In the genomic region with DNA sequence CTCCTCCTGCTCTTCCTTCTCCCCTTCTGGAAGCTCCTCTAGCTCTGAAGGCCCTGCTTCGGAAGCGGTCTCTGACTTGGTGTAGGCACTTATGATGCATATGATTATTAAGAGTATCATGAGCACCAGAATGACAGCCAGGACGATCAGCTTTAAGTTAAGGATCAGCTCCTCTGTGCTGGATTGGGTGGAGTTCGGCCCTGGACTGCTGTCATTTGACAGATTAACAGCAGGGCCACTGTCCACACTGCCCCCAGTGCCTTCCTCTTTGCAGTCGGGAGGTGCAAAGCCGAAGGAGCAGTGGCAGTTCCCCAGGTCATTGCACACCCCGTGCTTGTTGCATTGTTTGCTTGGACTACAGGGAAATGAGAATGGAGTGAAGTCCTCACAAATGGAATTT, we compare ENCODE assay signal across 27 mouse cellular contexts. TPM values are rescaled to one million over a fixed set of nuclear protein-coding genes. Genes with fewer than 3 reads are reported as not detected.
DNase-seq lines count a peak whose midpoint lies in the region; ATAC-seq lines count a peak whose summit lies in the region.
"Had no signal": no experiment of that assay in that cellular context is flagged by ENCODE, and none has a peak within 500 bp of the region (broad histone marks: within the 10 kb centered on the region; RNA-seq: fewer than 3 reads in every experiment).

No protein-coding gene starts in this region.

- H3K9me3 ChIP-seq in liver, embryonic 11.5 days (ENCODE audit: control insufficient read depth, low read length) = no peaks in the 10 kb centered on the region
- H3K9me3 ChIP-seq: embryonic facial prominence, embryonic 12.5 days; hindbrain, embryonic 10.5 days; midbrain, embryonic 13.5 days; neural tube, embryonic 13.5 days; stomach, embryonic 15.5 days had no signal

- peak overlapping the region; percentile 28; the same call in 1 of the 2 replicates for H3K4me2 ChIP-seq in liver, embryonic 11.5 days
- H3K4me2 ChIP-seq: embryonic facial prominence, embryonic 12.5 days; midbrain, embryonic 13.5 days; neural tube, embryonic 13.5 days; stomach, embryonic 15.5 days had no signal

- H3K27me3 ChIP-seq in liver, embryonic 11.5 days (replicated peaks; ENCODE audit: control insufficient read depth, insufficient read depth, low read length) = no peaks in the 10 kb centered on the region
- H3K27me3 ChIP-seq: embryonic facial prominence, embryonic 12.5 days; midbrain, embryonic 13.5 days; neural tube, embryonic 13.5 days; stomach, embryonic 15.5 days had no signal

- peaks cover 9% of the 10 kb centered on the region for H3K4me1 ChIP-seq in liver, embryonic 11.5 days (replicated peaks; ENCODE audit: control insufficient read depth, insufficient read depth, low read length)
- H3K4me1 ChIP-seq: embryonic facial prominence, embryonic 12.5 days; hindbrain, embryonic 10.5 days; midbrain, embryonic 13.5 days; neural tube, embryonic 13.5 days; stomach, embryonic 15.5 days had no signal

- H3K79me2 ChIP-seq in macrophage (ENCODE audit: inconsistent target) = no peaks in the 10 kb centered on the region

- no peaks in the 10 kb centered on the region for H3K36me3 ChIP-seq in liver, embryonic 11.5 days (ENCODE audit: control insufficient read depth, insufficient read depth, low read length)
- no peaks in the 10 kb centered on the region for H3K36me3 ChIP-seq in macrophage (ENCODE audit: inconsistent target)
- H3K36me3 ChIP-seq: embryonic facial prominence, embryonic 12.5 days; hindbrain, embryonic 10.5 days; midbrain, embryonic 13.5 days; neural tube, embryonic 13.5 days; stomach, embryonic 15.5 days had no signal

- intact Hi-C loops in left cerebral cortex, postnatal 25 days (cut with DNase I) = no loop called here

- no peak for ATAC-seq in liver, embryonic 11.5 days (replicated peaks; ENCODE audit: low FRiP score)
- ATAC-seq: activated CD4-positive, CD25-positive, alpha-beta regulatory T cell, adult 4 months; forebrain, embryonic 14.5 days; midbrain, embryonic 13.5 days had no signal

- H3K9ac ChIP-seq in liver, embryonic 11.5 days (ENCODE audit: low read depth, low read length) = no peak overlapping the region
- H3K9ac ChIP-seq: embryonic facial prominence, embryonic 12.5 days; midbrain, embryonic 13.5 days; neural tube, embryonic 13.5 days; stomach, embryonic 15.5 days had no signal

- H3K4me3 ChIP-seq in liver, embryonic 11.5 days (ENCODE audit: low read depth, low read length) = no peak overlapping the region
- H3K4me3 ChIP-seq in macrophage (ENCODE audit: inconsistent target) = no peak overlapping the region
- H3K4me3 ChIP-seq: embryonic facial prominence, embryonic 12.5 days; erythroblast, embryonic 14.5 days; hindbrain, embryonic 10.5 days; midbrain, embryonic 13.5 days; neural tube, embryonic 13.5 days; stomach, embryonic 15.5 days had no signal

- H3K27ac ChIP-seq in liver, embryonic 11.5 days (ENCODE audit: low read depth, low read length) = no peak overlapping the region
- 0 out of 2 replicates have a peak overlapping the region, but pooled peaks have one; percentile 13 for H3K27ac ChIP-seq in macrophage
- H3K27ac ChIP-seq: embryonic facial prominence, embryonic 12.5 days; hindbrain, embryonic 10.5 days; midbrain, embryonic 13.5 days; neural tube, embryonic 13.5 days; stomach, embryonic 15.5 days had no signal

- 43% methylated on average over 7 of the region's 7 CpGs for WGBS in liver, embryonic 11.5 days
- WGBS in macrophage (ENCODE audit: missing documents) = 21% methylated on average over 7 of the region's 7 CpGs

- peak; percentile 16 for DNase-seq in c-Kit-positive CD71-positive TER-119-negative erythroid progenitor cells, embryonic 14.5 days (ENCODE audit: low read depth)
- DNase-seq in liver, embryonic 11.5 days (ENCODE audit: low spot score) = no peak
- DNase-seq in urinary bladder, postnatal 25 days (ENCODE audit: low spot score) = no peak
- DNase-seq in left cerebral cortex, postnatal 25 days (ENCODE audit: low spot score in 2 of 2) = no peak
- DNase-seq in urinary bladder, postnatal 10 days (ENCODE audit: low spot score) = no peak
- no peak for DNase-seq in ovary, postnatal 14 days (ENCODE audit: low spot score)
- DNase-seq: adrenal gland, postnatal 10 days; cerebellum, adult 18-20 months; gastrocnemius, postnatal 25 days; kidney, adult 18-20 months; kidney, postnatal 10 days; left cerebral cortex, postnatal 4 days; lung, postnatal 14 days; thymus, adult 18-20 months had no signal

RNA-seq across cellular contexts. Expression of a gene that starts 2.5 kb away (rescaled TPM):
- polyA plus RNA-seq in liver, embryonic 11.5 days (2014; fragmentation: Nextera tagmentation; extraction: Ambion mirVana) = not detected in 2 replicates
- total RNA-seq in macrophage (2018; cell fraction: chromatin; rRNA removed) = not detected
- not detected for total RNA-seq in macrophage (2018; cell fraction: cytosol; rRNA removed)
- total RNA-seq in macrophage (2018; cell fraction: nucleus; rRNA removed) = not detected
- polyA plus RNA-seq in macrophage (2018) = not detected in 3 replicates
- under 1 TPM in 1 of 2 experiments, not detected in 1; 0.11 TPM for total RNA-seq in left cerebral cortex, postnatal 25 days (2021)
- total RNA-seq: adrenal gland, postnatal 10 days; gastrocnemius, postnatal 25 days; heart, adult 8-10 months; layer of hippocampus, adult 8-10 months; left cerebral cortex, postnatal 4 days; liver, adult 2 months had no signal
- polyA plus RNA-seq: activated CD4-positive, CD25-positive, alpha-beta regulatory T cell, adult 4 months; cortical plate, adult 2 months; embryonic facial prominence, embryonic 12.5 days; erythroblast, embryonic 14.5 days; forebrain, embryonic 14.5 days; liver, adult 2 months; midbrain, embryonic 13.5 days; neural tube, embryonic 13.5 days had no signal

RNA-seq across cellular contexts. Expression of a gene that starts 44.6 kb away (rescaled TPM):
- 1.2 TPM in 2 replicates for polyA plus RNA-seq in liver, embryonic 11.5 days (2014; fragmentation: Nextera tagmentation; extraction: Ambion mirVana)
- total RNA-seq in macrophage (2018; cell fraction: chromatin; rRNA removed) = 10 to 100 TPM in 24 of 26 experiments, 1 to 10 TPM in 2; 7.8 to 42.6 (median 23.9) TPM
- 1 to 10 TPM in 4 of 26 experiments, under 1 TPM in 22; 0.09 to 1.9 (median 0.30) TPM for total RNA-seq in macrophage (2018; cell fraction: cytosol; rRNA removed)
- 10 to 100 TPM in 17 of 26 experiments, 1 to 10 TPM in 9; 6.1 to 29.4 (median 13.1) TPM for total RNA-seq in macrophage (2018; cell fraction: nucleus; rRNA removed)
- 0.40 to 1.5 TPM (median 0.95 TPM) in 3 replicates for polyA plus RNA-seq in macrophage (2018)
- total RNA-seq in left cerebral cortex, postnatal 25 days (2021) = 10 to 100 TPM in 1 of 2 experiments, 1 to 10 TPM in 1; 9.0 to 11.6 TPM

RNA-seq across cellular contexts. Expression of a gene that starts 44.6 kb away (rescaled TPM):
- not detected in 2 replicates for polyA plus RNA-seq in liver, embryonic 11.5 days (2014; fragmentation: Nextera tagmentation; extraction: Ambion mirVana)
- 1 to 10 TPM in 12 of 26 experiments, not detected in 14; 1.2 to 5.3 (median 1.9) TPM for total RNA-seq in macrophage (2018; cell fraction: chromatin; rRNA removed)
- total RNA-seq in macrophage (2018; cell fraction: cytosol; rRNA removed) = under 1 TPM in 14 of 26 experiments, not detected in 12; 0.07 to 0.77 (median 0.18) TPM
- total RNA-seq in macrophage (2018; cell fraction: nucleus; rRNA removed) = 1 to 10 TPM in 4 of 26 experiments, under 1 TPM in 3, not detected in 19; 0.83 to 2.1 (median 1.0) TPM
- 0.11 to 0.26 TPM in 2 of 3 replicates, not detected in the other for polyA plus RNA-seq in macrophage (2018)
- total RNA-seq in left cerebral cortex, postnatal 25 days (2021) = not detected
- total RNA-seq: gastrocnemius, postnatal 25 days; heart, adult 8-10 months; left cerebral cortex, postnatal 4 days had no signal
- polyA plus RNA-seq: activated CD4-positive, CD25-positive, alpha-beta regulatory T cell, adult 4 months; erythroblast, embryonic 14.5 days; forebrain, embryonic 14.5 days; hindbrain, embryonic 10.5 days; liver, adult 2 months; midbrain, embryonic 13.5 days; neural tube, embryonic 13.5 days; stomach, embryonic 15.5 days had no signal

RNA-seq across cellular contexts. Expression of a gene that starts 45.0 kb away (rescaled TPM):
- 59.8 and 65.3 TPM in 2 replicates for polyA plus RNA-seq in liver, embryonic 11.5 days (2014; fragmentation: Nextera tagmentation; extraction: Ambion mirVana)
- 100 to 1,000 TPM in 21 of 26 experiments, 10 to 100 TPM in 5; 56.6 to 217 (median 135) TPM for total RNA-seq in macrophage (2018; cell fraction: chromatin; rRNA removed)
- total RNA-seq in macrophage (2018; cell fraction: cytosol; rRNA removed) = 10 to 100 TPM; 47.7 to 81.1 (median 59.5) TPM
- total RNA-seq in macrophage (2018; cell fraction: nucleus; rRNA removed) = 10 to 100 TPM; 38.5 to 94.3 (median 69.0) TPM
- 51.6 to 103 TPM (median 67.2 TPM) in 3 replicates for polyA plus RNA-seq in macrophage (2018)
- total RNA-seq in left cerebral cortex, postnatal 25 days (2021) = 10 to 100 TPM; 66.7 TPM

RNA-seq across cellular contexts. Expression of a gene that starts 48.4 kb away (rescaled TPM):
- polyA plus RNA-seq in liver, embryonic 11.5 days (2014; fragmentation: Nextera tagmentation; extraction: Ambion mirVana) = 168 and 175 TPM in 2 replicates
- 100 to 1,000 TPM in 3 of 26 experiments, 10 to 100 TPM in 21, 1 to 10 TPM in 2; 9.4 to 168 (median 42.3) TPM for total RNA-seq in macrophage (2018; cell fraction: chromatin; rRNA removed)
- total RNA-seq in macrophage (2018; cell fraction: cytosol; rRNA removed) = 100 to 1,000 TPM; 237 to 408 (median 331) TPM
- 100 to 1,000 TPM in 24 of 26 experiments, 10 to 100 TPM in 2; 61.1 to 379 (median 212) TPM for total RNA-seq in macrophage (2018; cell fraction: nucleus; rRNA removed)
- 327 to 388 TPM (median 342 TPM) in 3 replicates for polyA plus RNA-seq in macrophage (2018)
- total RNA-seq in left cerebral cortex, postnatal 25 days (2021) = 100 to 1,000 TPM; 145 to 151 TPM
